Mouse (Mus musculus): ENCODE results near the gene Tst.

- TF ChIP-seq CTCF (IDR thresholded peaks at IDR 0.05; ENCODE audit: extremely low read depth, insufficient read depth, insufficient read length, insufficient replicate concordance), result no peak
- no peak for TF ChIP-seq POLR2A (IDR thresholded peaks at IDR 0.05; ENCODE audit: low read depth, low read length)
These were observed 22.1 kb downstream of the Tst start for GRCm38 (mm10) chr15:78383450-78384219.
